Mouse (Mus musculus) urinary bladder, adult 18-20 months (tissue): ENCODE measurements around the gene Bhlhe40.

Source experiments
- DNase-seq, 2 experiments: peaks; one replicate each; pipeline ENCODE4 v3.0.0; 2022; ENCODE audit warnings: low spot score in 2 of 2, mixed read lengths in 2 of 2

Gene Bhlhe40

DNA sequence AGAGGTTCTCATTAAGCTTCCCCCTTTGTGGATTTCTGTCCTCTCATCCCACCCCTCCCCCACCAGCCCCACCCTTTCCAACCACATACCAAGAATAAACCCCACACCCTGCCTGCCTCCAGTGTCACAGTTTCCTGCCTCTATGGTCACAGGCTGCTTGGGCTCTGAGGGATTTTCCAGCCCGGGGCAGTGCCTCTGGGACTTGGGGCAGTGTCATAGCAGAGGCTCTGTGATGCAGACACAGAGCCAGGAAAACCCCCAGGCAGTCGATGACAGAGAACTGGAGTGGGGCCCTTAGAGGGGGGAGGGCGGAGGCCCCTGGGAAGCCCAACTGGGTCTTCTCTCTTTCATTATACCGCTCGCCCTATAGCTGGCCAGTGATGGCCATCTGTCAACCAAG, 27.9 kb downstream of the Bhlhe40 start:
- DNase-seq: no peak

DNA sequence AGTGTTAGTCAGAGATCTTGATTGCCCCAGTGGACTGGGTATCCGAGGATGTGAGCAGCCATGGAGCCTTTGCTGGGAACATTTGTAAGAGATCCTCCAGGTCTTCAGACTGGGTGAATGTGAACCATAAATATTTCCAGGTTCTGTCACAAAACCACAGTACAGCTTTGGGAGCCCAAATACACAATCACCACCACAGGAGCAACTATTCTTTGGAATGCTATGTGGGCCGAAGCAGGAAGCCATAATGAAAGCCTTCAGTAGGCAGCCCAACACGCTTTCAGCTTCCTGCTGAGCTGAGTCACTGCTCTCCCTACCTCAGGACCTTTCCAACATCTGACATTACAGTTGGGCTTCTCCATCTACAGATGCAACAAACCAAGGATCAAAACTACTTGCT, 32.6 kb downstream of the Bhlhe40 start:
- no peak for DNase-seq

DNA sequence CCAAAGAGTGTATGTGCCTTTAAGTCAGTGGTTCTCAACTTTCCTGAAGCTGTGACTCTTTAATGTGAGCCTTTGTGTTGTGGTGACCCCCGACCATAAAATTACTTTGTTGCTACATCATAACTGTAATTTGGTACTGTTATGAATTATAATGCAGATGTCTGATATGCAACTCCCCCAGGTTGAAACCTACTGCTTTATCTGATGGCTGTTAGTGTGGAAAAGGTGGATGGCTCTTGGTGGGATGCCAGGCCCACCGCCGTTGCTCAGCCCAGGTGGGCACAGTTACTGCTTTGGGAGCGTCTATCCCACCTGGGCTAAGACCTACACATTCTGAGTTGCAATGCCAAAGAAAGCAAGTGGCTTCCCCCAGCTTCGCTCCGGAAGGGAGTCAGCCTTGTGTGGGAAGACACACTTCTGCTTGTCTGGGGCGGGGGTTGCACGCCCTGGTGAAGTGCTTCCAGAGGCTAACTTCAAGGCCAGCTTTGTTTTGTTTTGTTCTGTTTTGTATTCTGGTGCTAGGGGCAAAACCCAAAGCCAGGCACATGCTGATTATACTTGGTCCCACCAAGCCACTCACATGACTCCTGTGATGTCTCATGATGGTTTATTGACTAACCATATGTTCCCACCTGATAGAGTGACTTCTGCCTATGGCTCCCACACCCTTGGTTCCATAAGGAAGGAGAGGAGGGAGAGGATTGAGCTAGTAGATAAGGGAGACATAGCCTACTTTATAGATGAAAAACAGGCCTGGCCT, 34.7 kb downstream of the Bhlhe40 start:
- DNase-seq: no peak

DNA sequence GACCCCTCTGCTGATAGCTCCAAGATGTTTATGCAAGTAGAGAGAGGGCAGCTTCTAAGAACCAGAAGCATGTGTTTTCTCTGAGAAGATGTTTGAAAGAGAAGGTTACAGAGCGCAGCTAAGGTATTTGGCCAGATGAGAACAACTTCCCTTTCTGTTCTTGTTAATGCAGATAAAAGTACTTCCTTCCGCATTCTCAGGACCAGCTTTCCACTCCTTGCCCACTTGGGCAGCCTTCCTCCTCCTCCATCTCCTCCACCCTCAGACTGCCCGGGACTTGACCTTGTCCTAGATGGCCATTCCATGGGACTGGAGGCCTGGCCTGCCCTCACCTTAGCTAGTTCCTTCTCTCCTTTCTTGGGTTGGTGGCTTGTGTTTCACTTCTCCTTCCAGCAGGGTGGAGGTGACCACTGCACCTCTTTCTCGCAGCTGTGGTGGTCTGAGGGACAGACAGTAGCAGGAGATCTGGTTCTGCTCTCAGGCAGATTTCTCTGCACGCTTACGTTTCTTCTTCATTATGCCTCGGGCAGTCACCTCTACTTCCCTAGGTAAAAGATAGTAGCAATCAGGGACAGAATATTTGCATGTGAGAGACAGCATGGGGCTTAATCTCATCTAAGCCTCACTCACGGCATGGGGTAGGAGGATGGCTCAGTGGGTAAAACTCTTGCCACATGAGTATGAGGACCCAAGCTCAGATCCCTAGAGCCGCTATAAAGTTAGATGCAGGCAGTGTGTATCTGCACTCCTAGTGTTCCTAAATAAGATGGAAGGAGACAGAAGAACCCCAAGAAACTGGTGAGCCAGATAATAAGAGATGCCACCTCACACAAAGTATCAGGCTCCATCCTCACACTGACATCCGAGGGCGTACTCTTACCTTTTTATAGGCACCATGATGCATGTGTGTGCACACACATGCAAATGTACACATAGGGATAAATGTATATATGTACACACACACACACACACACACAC, 35.7 kb downstream of the Bhlhe40 start:
- DNase-seq: no peak

DNA sequence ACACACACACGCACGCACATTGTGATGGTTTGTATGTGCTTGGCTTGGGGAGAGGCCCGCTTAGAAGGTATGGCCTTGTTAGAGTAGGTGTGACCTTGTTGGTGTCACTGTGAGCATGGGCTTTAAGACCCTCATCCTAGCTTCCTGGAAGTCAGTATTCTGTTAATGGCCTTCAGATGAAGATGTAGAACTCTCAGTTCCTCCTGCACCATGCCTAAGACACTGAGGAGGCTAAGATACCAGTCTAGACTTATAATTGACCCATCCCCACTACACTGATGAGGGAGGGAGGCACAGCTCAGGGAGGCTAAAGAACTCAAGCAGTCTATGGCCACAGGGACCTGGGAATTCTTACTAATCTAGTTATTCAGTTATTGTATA, 36.4 kb downstream of the Bhlhe40 start:
- no peak for DNase-seq

DNA sequence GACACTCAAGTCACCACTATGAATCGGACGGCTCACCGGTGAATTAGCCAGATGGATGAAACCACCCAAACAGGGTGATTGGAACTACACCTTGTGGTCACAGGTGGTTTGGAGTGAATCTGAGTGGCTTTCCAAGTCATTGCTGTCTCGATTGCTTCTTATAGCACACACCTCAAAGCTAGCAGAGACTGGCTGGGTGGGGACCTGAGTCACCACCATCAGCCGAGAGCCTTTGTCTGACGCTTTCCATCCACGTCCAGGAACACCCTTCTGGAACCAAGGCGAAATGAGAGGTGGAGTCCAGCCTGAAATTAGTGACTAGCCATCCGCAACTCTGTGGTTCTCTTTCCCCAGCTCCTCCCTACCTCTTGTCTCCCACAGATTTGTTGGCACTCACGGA, 36.9 kb downstream of the Bhlhe40 start:
- no peak for DNase-seq

GRCm38 (mm10) chr6:108698343-108698870, 38.0 kb downstream of the Bhlhe40 start:
- no peak for DNase-seq

DNA sequence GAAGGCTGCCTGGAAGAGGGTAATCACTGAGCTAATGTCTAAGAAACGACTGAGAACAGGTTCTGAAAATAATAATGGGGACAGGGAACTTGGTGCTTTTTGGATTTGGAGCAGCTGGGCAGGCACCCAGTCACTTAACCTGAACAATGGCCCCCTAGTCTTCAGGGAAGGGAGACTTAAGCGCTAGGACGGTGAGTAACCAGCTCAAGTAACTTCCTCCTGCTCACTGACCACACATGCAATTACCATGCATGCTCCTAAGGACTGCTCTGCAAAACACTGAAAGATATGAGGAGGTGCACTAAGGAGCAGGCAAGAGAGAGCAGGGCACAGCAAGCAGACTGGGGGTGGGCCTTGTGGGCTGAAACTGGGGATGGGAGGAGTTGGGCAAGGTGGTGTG, 39.2 kb downstream of the Bhlhe40 start:
- DNase-seq: no peak

GRCm38 (mm10) chr6:108700638-108701343, 40.4 kb downstream of the Bhlhe40 start:
- DNase-seq: no peak

DNA sequence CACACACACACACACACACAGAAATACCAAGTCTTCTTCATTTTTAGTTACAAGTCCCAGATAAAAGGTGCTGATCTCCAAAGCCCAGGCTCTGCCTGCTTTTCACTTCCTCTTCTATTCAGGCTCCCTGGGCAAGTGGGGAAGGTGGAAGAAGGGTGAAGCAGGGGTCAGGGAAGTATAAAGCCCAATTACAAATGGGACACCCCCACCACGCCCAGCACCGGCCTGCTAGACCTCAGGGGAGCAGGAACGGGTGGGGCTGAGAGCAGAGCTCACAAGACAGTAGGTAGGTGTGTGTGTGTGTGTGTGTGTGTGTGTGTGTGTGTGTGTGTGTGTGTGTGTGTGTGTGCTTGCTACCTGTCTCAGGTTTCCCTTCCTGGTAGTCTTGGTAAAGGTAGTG, 42.2 kb downstream of the Bhlhe40 start:
- no peak for DNase-seq

GRCm38 (mm10) chr6:108703085-108703484, 42.7 kb downstream of the Bhlhe40 start:
- no peak for DNase-seq

GRCm38 (mm10) chr6:108704316-108705080, 44.1 kb downstream of the Bhlhe40 start:
- DNase-seq: no peak

- DNase-seq: peak in 1 of 2 experiments; percentile 7
Observed at GRCm38 (mm10) chr6:108705957-108706356, 45.5 kb downstream of the Bhlhe40 start.

DNA sequence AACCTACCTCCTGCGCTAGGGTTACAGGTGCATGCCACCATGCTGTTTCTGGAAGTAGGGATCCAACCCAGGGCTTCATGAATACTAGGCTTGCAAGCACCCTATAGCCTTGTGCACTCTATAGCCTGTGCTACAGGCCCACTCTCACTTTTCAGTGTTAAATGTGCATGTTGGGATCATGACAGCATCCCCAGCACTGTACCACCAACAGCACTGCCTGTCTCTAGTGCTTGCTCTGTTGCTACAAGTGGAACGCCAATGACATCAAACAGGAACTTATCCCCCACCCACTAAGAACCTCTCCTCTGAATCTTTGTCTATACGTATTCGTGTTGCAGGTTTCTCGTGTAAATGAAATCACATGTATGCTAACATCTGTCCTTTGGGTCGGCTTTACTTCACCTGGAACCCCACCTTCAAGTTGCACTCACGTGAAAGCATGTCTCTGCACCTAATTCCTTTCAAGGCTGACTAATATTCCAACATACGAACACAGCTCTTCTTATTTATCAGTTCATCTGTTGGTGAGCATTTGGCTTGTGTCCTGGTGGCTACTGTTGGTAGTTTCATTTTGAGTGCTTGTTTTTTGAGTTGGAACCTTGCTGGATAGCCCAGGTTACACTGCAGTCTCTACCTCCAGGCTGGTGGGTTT, 46.7 kb downstream of the Bhlhe40 start:
- no peak for DNase-seq

DNA sequence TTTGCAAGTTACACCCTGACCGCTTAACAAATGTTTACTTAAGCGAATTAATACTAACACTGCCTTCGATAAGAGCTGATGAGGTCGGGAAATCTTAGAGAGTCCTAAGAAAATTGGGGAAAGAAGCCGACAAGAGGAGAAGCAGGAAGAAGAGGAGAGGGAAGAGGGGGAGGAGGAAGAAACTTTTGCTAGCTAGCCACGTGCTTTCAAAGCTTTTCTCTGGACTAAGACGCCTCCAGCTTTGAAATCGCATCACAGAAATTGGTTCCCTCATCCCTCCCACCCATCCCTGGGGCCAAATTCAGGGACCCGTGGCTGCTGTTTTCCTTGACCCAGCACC, 48.7 kb downstream of the Bhlhe40 start:
- DNase-seq: no peak

DNA sequence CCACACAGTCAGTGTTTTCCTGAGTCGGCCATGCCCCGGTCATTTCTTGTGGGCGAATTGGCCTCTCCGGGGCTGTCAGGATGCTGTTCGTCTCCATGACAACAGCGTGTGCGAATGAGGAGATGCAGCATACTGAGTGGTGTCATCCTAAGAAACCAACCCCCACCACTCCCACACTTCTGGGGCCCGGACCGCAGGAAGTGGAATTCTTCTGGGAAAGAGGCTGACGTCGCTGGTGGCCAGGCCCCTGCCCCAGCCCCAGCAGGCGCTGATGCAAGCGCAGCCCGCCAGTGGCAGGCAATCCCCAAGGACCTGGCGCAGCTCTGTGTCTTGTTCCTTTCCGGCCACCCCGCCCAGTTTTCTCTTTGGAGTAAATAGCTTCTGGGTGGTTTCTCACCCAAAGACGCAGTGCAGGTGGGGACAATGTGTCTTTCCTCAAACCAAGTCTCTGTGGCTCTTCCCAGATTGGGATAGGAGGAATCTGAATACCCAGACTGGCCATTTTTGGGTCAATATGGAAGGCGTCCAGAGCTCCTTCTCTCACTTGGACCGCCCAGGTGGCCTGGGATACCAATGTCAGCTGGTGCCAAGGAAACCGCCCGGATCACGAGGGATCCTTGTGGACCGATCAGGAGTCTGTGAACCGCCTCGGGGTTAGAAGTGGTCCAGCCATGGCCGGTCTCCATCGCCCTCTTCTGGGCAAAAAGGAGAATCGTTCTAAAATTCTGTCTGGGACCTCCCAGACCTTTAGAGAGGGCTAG, 49.2 kb downstream of the Bhlhe40 start:
- DNase-seq: peak; percentile 53 to 62

DNA sequence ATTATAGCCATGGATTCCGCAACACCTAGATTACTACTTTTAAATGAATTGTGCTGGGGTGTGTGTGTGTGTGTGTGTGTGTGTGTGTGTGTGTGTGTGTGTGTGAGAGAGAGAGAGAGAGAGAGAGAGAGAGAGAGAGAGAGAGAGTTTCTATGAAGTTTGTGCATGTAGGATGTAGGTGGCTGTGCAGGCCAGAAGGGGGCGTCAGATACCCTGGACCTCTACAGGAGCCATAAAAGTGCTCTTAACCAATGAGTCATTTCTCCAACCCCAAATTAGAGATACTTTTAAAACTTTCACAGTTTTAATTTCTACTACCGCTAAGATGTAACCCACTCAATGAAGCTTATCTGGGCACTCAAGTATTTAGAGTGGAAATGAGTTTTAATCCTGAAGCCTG, 50.2 kb downstream of the Bhlhe40 start:
- DNase-seq: no peak

DNA sequence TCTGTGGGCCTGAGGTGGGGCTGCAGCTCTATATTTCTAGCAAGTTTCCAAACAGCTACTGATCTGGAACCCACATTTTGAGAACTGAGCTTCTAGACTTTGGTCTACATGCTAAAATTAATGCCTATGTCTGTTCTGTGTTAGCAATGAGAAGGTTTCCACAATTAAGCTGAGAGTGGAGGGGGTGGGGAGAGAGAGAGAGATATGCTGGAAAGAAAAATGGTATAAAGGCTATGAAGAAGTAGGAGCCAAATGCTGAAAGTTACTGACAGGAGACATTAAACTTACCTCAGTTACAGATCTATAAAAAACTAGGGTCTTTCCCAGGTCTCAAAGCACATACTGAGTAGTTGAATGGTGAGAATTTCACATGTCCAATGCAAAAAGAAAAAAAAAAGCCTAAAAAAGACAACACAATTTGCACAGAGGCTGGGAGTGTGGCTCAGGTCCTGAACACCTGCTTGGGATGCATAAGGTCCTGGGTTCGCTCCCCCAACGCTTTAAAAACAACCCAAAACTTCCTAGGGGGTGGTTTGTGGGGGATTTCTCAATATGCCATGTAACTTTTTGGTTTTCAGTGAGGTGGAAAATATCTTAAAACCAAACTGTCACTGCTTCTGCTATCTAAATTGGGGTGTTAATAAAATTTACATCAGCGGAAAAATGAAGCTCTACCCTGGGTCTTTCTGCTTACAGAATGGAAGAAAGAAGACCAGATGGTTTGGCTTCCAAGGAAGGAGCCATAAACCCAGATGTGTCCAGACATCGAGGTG, 50.9 kb downstream of the Bhlhe40 start:
- no peak for DNase-seq

GRCm38 (mm10) chr6:108712148-108712547, 51.7 kb downstream of the Bhlhe40 start:
- no peak for DNase-seq
